Mouse (Mus musculus): ENCODE measurements around the gene Dync1li2. TPM values are rescaled to one million over a fixed set of nuclear protein-coding genes. Genes with fewer than 3 reads are reported as not detected.

Gene Dync1li2
- polyA plus RNA-seq (2015; fragmentation: Nextera tagmentation; extraction: Ambion mirVana), result 139 and 143 TPM in 2 replicates

DNA sequence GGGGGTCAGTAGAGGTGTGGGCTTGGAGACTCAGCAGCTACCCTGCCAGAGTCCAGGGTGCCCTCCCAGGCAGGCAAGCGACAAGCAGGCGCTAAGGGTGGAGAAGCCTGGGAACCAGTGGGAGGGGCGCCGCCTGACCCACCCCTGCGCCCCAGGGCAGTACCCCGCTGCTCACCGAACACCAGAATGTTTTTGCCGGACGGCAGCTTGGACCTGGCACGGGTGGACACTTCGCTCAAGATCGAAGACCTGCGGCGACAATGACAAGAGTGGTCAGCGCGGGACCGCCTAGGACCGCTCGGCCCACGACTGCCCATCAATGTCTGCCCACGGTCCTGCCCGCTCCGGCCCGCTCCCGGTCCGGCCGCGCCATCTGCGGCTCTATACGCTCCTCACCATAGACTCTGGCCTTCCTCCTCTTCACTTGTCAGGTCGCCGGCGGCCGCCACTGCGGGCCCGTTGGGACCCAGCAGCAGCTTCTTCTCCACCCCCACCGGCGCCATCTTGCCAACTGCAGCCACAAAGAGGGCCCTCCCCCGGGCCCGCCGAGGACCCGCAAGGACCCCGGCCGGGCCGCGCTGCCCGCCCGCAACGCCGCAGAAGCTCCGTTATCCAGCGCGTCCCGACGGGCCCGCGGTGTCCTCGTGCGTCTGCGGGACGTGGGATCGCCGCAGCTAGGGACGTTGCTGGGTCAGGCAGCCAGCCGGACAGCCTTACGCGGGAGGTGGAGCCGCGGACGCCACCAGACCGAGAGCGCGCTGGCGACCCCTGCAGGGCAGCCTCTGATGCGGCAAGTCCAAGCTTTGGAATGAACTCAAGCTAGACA, at the start of gene Dync1li2:
Gene Dync1li2 (minus strand): TSS at position 749 of the 826 bp plus-strand sequence.
- Histone ChIP-seq H3K4me1 (replicated peaks; ENCODE audit: control insufficient read depth, insufficient read depth, low read length) (peaks cover 15% of the 10 kb centered on the region), H3K9me3 (ENCODE audit: control insufficient read depth, low read length) (no peaks in the 10 kb centered on the region), H3K4me2 (ENCODE audit: low read length) (peak within 1 kb of the TSS; percentile 77), H3K27ac (ENCODE audit: low read length) (peak within 1 kb of the TSS; percentile 88), H3K36me3 (ENCODE audit: control insufficient read depth, insufficient read depth) (peaks cover 23% of the 10 kb centered on the region), H3K27me3 (replicated peaks; ENCODE audit: control insufficient read depth, insufficient read depth, low read length) (no peaks in the 10 kb centered on the region), H3K9ac (replicated peaks; ENCODE audit: low read depth, low read length) (peak within 1 kb of the TSS; percentile 91), H3K4me3 (replicated peaks; ENCODE audit: low read length) (peak within 1 kb of the TSS; percentile 85)
- WGBS, result under 1% methylated on average over 67 of the region's 75 CpGs
- ATAC-seq, result peak; percentile 91

DNA sequence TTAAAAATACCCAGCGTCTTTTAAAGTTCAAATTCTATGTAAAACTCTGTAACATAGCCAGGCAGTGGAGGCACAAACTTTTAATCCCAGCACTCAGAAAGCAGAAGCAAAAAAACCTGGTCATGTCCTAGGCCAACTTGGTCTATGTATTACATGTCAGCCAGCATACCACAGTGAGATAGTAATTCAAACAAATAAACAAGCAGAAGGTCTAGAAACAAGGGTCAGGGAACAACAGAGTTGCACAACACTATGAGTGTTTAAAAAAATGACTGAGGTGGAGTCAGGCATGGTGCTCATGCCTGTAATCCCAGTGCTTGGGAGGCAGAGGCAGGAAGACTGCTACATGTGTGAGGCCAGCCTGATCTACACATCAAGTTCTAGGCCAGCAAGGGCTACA, 36.2 kb upstream of the Dync1li2 start:
- H3K27me3 ChIP-seq (replicated peaks; ENCODE audit: control insufficient read depth, insufficient read depth, low read length), result no peaks in the 10 kb centered on the region
- no peak overlapping the region for H3K4me3 ChIP-seq (replicated peaks; ENCODE audit: low read length)
- no peak overlapping the region for H3K9ac ChIP-seq (replicated peaks; ENCODE audit: low read depth, low read length)
- no peaks in the 10 kb centered on the region for H3K36me3 ChIP-seq (ENCODE audit: control insufficient read depth, insufficient read depth)
- H3K9me3 ChIP-seq (ENCODE audit: control insufficient read depth, low read length), result no peaks in the 10 kb centered on the region
- WGBS, result 67% methylated on average over 1 of the region's 1 CpGs
- no peak for ATAC-seq
- H3K27ac ChIP-seq (ENCODE audit: low read length), result no peak overlapping the region
- no peak overlapping the region for H3K4me2 ChIP-seq (ENCODE audit: low read length)
- no peaks in the 10 kb centered on the region for H3K4me1 ChIP-seq (replicated peaks; ENCODE audit: control insufficient read depth, insufficient read depth, low read length)

DNA sequence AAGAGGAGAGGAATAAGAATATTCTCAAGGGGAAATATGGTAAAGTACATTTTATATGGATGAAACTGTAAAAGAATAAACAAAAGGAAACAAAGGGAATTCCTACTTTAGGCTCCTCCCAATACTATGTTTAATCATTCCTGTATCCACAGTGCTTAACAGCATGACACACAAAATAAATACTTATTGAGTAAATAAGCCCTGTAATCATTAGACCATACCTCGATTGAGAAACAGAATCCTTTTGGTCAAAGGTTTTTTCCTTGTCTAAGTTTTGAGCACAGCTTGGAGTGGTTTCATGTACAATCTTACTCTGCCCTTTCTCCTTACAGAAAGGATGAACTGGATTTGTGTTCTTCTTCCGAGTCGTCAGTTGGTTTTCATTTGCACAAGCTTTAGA, 29.6 kb upstream of the Dync1li2 start:
- no peak overlapping the region for H3K4me3 ChIP-seq (replicated peaks; ENCODE audit: low read length)
- H3K9ac ChIP-seq (replicated peaks; ENCODE audit: low read depth, low read length), result no peak overlapping the region
- H3K27ac ChIP-seq (ENCODE audit: low read length), result no peak overlapping the region
- H3K4me2 ChIP-seq (ENCODE audit: low read length), result no peak overlapping the region
- 84% methylated on average over 3 of the region's 3 CpGs for WGBS
- no peak for ATAC-seq
- H3K27me3 ChIP-seq (replicated peaks; ENCODE audit: control insufficient read depth, insufficient read depth, low read length), result no peaks in the 10 kb centered on the region
- no peaks in the 10 kb centered on the region for H3K9me3 ChIP-seq (ENCODE audit: control insufficient read depth, low read length)
- H3K4me1 ChIP-seq (replicated peaks; ENCODE audit: control insufficient read depth, insufficient read depth, low read length), result no peaks in the 10 kb centered on the region
- no peaks in the 10 kb centered on the region for H3K36me3 ChIP-seq (ENCODE audit: control insufficient read depth, insufficient read depth)

DNA sequence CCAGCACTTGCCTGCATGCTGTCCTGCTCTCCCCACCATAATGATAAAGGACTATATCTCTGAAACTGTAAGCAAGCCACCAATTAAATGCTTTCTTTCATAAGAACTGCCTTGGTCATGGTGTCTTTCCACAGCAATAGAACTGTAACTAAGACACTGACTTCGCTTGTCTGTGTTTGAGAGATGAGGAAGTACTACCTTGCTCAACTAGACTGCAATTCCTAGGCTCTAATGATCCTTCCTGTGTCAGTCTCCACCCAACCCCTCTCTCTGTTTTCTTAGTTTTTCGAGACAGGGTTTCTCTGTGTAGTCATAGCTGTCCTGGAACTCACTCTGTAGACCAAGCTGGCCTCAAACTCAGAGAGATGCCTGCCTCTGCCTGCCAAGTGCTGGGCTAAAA, 24.6 kb upstream of the Dync1li2 start:
- H3K9ac ChIP-seq (replicated peaks; ENCODE audit: low read depth, low read length), result no peak overlapping the region
- no peaks in the 10 kb centered on the region for H3K4me1 ChIP-seq (replicated peaks; ENCODE audit: control insufficient read depth, insufficient read depth, low read length)
- 77% methylated on average over 2 of the region's 2 CpGs for WGBS
- no peaks in the 10 kb centered on the region for H3K27me3 ChIP-seq (replicated peaks; ENCODE audit: control insufficient read depth, insufficient read depth, low read length)
- ATAC-seq, result no peak
- H3K4me2 ChIP-seq (ENCODE audit: low read length), result no peak overlapping the region
- no peak overlapping the region for H3K4me3 ChIP-seq (replicated peaks; ENCODE audit: low read length)
- H3K36me3 ChIP-seq (ENCODE audit: control insufficient read depth, insufficient read depth), result no peaks in the 10 kb centered on the region
- H3K9me3 ChIP-seq (ENCODE audit: control insufficient read depth, low read length), result no peaks in the 10 kb centered on the region
- no peak overlapping the region for H3K27ac ChIP-seq (ENCODE audit: low read length)

DNA sequence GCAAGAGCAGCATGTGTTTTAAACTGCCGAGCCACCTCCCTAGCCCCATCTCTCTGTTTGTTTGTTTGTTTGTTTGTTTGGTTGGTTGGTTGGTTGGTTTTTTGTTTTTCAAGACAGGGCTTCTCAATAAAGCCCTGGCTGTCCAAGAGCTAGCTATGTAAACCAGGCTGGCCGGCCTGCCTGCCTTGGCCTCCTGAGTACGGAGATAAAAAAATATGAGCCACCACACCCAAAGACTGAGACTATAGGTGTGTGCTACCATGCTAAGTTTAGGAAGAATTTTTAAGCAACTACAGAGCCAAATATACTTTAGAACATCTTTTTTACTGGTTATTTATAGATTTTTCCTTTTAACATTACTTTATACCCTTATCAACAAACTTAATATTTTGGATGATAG, 9.3 kb upstream of the Dync1li2 start:
- Histone ChIP-seq H3K4me2 (ENCODE audit: low read length) (no peak overlapping the region), H3K9ac (replicated peaks; ENCODE audit: low read depth, low read length) (no peak overlapping the region)

DNA sequence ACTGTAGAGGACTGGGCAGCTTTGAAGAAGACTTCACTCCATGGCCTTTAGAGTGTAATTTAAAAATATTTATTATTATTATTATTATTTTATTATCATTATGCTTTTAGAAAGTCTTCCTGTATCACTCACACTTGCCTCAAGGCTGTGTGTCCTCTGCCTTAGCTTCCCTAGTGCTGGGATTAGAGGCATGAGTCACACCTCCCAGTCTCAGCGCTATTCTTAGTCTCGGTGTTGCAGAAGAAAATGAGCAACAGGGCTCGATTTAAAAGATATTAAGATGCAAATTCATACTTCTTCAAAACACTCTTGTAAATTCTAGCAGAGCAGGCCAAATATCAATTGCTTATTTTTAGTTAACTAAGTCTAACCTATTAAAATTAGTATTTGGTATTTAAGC, 5.9 kb upstream of the Dync1li2 start:
- Histone ChIP-seq H3K9ac (replicated peaks; ENCODE audit: low read depth, low read length) (no peak overlapping the region), H3K4me2 (ENCODE audit: low read length) (no peak overlapping the region), H3K9me3 (ENCODE audit: control insufficient read depth, low read length) (no peaks in the 10 kb centered on the region), H3K27me3 (replicated peaks; ENCODE audit: control insufficient read depth, insufficient read depth, low read length) (no peaks in the 10 kb centered on the region), H3K4me3 (replicated peaks; ENCODE audit: low read length) (no peak overlapping the region), H3K27ac (ENCODE audit: low read length) (no peak overlapping the region), H3K36me3 (ENCODE audit: control insufficient read depth, insufficient read depth) (no peaks in the 10 kb centered on the region), H3K4me1 (replicated peaks; ENCODE audit: control insufficient read depth, insufficient read depth, low read length) (no peaks in the 10 kb centered on the region)
- no peak for ATAC-seq
- WGBS, result 76% methylated on average over 3 of the region's 3 CpGs

More for the DNA sequence above, 9.3 kb upstream of the Dync1li2 start:
- ATAC-seq, result no peak
- Histone ChIP-seq H3K36me3 (ENCODE audit: control insufficient read depth, insufficient read depth) (no peaks in the 10 kb centered on the region), H3K4me1 (replicated peaks; ENCODE audit: control insufficient read depth, insufficient read depth, low read length) (no peaks in the 10 kb centered on the region), H3K27me3 (replicated peaks; ENCODE audit: control insufficient read depth, insufficient read depth, low read length) (no peaks in the 10 kb centered on the region), H3K4me3 (replicated peaks; ENCODE audit: low read length) (no peak overlapping the region), H3K27ac (ENCODE audit: low read length) (no peak overlapping the region), H3K9me3 (ENCODE audit: control insufficient read depth, low read length) (no peaks in the 10 kb centered on the region)
- WGBS, result 94% methylated on average over 3 of the region's 3 CpGs

DNA sequence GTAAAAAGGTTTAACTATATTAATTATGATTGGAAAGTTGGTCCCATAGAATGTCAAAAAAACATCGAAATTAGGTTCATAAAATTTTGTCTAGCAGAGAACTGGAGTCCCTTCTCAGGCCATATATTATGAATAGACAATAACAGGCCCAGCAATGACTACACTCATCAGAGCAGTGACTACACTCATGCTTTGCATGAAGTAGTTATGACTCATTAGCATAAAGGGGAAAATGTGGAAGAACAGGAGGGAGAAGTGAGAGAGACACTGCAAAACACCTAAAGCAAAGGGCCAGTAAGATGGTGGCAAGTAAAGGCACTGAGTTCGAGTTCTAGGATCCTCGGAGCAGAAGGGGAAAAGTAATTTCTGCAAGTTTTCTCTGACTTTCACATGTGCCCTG, 3.2 kb upstream of the Dync1li2 start:
- no peak overlapping the region for H3K4me3 ChIP-seq (replicated peaks; ENCODE audit: low read length)
- WGBS, result 86% methylated on average over 3 of the region's 3 CpGs
- H3K4me2 ChIP-seq (ENCODE audit: low read length), result no peak overlapping the region
- H3K9ac ChIP-seq (replicated peaks; ENCODE audit: low read depth, low read length), result no peak overlapping the region
- H3K9me3 ChIP-seq (ENCODE audit: control insufficient read depth, low read length), result no peaks in the 10 kb centered on the region
- no peak overlapping the region for H3K27ac ChIP-seq (ENCODE audit: low read length)
- H3K36me3 ChIP-seq (ENCODE audit: control insufficient read depth, insufficient read depth), result no peaks in the 10 kb centered on the region
- ATAC-seq, result no peak
- H3K4me1 ChIP-seq (replicated peaks; ENCODE audit: control insufficient read depth, insufficient read depth, low read length), result peaks cover 9% of the 10 kb centered on the region
- no peaks in the 10 kb centered on the region for H3K27me3 ChIP-seq (replicated peaks; ENCODE audit: control insufficient read depth, insufficient read depth, low read length)

DNA sequence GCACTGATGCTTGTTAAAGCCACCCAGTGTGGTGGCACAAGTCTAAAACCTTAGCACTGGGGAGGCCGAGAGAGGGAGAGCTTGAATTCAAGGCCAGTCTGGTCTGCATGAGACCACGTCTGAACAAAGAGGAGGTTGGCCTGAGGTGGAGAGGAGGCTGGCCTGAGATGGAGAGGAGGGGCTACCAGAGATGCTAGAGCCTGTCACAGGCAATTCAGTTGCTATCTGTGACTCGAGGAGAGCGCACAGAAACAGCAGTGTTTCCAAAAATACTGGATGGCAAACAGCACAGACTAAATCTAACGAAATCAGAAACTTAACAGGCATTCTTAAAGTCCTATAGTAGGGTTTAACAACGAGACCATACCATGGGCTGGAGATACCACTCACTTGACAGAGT, 2.4 kb upstream of the Dync1li2 start:
- H3K9me3 ChIP-seq (ENCODE audit: control insufficient read depth, low read length), result no peaks in the 10 kb centered on the region
- no peak overlapping the region for H3K4me3 ChIP-seq (replicated peaks; ENCODE audit: low read length)
- WGBS, result 65% methylated on average over 6 of the region's 6 CpGs
- no peak overlapping the region for H3K4me2 ChIP-seq (ENCODE audit: low read length)
- H3K27me3 ChIP-seq (replicated peaks; ENCODE audit: control insufficient read depth, insufficient read depth, low read length), result no peaks in the 10 kb centered on the region
- H3K9ac ChIP-seq (replicated peaks; ENCODE audit: low read depth, low read length), result no peak overlapping the region
- no peak for ATAC-seq
- peaks cover under 1% of the 10 kb centered on the region; the same call in 1 of the 2 replicates for H3K36me3 ChIP-seq (ENCODE audit: control insufficient read depth, insufficient read depth)
- no peak overlapping the region for H3K27ac ChIP-seq (ENCODE audit: low read length)
- peaks cover 15% of the 10 kb centered on the region for H3K4me1 ChIP-seq (replicated peaks; ENCODE audit: control insufficient read depth, insufficient read depth, low read length)

DNA sequence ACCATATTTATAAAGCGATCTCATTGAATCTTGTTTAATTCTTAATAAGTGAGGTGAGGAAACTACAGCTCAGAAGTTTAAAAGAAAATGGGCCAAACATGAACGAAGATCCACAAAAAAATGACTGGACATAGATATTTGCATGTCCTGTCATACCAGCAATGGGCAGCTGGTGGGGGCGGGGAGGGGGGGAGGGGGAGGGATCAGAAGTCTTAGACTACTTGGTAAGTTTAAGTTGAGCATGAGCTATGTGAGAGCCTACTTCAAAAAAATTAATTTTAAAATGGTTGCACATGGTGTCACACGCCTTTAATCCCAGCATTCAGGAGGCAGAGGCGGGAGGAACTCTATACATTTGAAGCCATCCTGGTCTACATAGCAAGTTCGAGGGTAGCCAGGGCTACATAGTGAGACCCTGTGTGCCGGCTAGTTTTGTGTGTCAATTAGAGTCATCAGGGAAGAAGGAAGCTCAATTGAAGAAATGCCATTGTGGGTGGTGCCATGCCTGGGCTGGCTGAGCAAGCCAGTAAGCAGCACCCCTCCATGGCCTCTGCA, 355 bp upstream of the Dync1li2 start:
- Histone ChIP-seq H3K4me1 (replicated peaks; ENCODE audit: control insufficient read depth, insufficient read depth, low read length) (peaks cover 15% of the 10 kb centered on the region), H3K27me3 (replicated peaks; ENCODE audit: control insufficient read depth, insufficient read depth, low read length) (no peaks in the 10 kb centered on the region), H3K36me3 (ENCODE audit: control insufficient read depth, insufficient read depth) (peaks cover 19% of the 10 kb centered on the region), H3K4me2 (ENCODE audit: low read length) (peak overlapping the region; percentile 77), H3K9ac (replicated peaks; ENCODE audit: low read depth, low read length) (peak overlapping the region; percentile 91; the same call in 1 of the 2 replicates), H3K4me3 (replicated peaks; ENCODE audit: low read length) (peak overlapping the region; percentile 85), H3K9me3 (ENCODE audit: control insufficient read depth, low read length) (no peaks in the 10 kb centered on the region), H3K27ac (ENCODE audit: low read length) (no peak overlapping the region; the same call in 1 of the 2 replicates)
- peak; percentile 26 for ATAC-seq
- WGBS, result 63% methylated on average over 7 of the region's 7 CpGs
